ENCODE assay signal across 16 mouse cellular contexts in the genomic region with DNA sequence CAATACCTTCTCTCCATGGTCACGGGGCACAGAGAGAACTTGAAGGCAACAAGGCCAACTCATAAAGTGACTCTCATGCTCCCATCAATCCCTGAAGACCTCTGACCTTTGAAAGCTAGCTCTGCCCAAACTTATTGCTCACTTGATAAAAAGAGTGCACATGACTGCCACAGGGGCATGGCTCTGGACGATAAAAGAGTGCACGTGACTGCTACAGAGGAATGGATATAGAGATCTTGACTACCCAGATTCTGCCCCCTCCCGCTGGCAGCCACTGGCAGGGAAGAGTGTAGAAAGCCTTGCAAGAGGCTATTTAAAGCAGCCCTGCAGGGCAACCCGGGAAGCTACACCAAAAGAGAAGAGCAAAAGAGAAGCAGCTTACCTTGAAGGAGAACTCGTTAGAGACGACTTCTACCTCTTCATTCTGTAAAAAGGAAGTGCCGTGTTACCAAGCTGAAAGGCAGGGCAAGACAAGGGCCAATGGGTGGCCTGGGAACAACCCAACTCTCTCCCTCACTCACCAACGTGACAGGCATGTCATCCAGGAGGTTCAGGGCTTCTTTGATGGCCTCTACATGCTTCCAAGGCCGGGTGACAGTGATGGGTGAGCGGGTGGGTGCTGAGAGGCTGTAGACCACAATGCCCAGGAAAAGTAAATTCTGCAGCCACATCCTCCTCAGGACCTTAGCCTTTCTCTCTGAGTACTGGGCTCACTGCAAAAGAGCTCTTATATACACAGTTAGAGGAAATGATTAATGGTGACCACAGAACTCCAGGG. TPM values are rescaled to one million over a fixed set of nuclear protein-coding genes. Genes with fewer than 3 reads are reported as not detected.
DNase-seq lines count a peak whose midpoint lies in the region; ATAC-seq lines count a peak whose summit lies in the region.
"Had no signal": no experiment of that assay in that cellular context is flagged by ENCODE, and none has a peak within 500 bp of the region (broad histone marks: within the 10 kb centered on the region; RNA-seq: fewer than 3 reads in every experiment).

A gene (minus strand): TSS at position 728 of the 778 bp plus-strand sequence.

- H3K36me3 ChIP-seq in lung, embryonic 15.5 days: no peaks in the 10 kb centered on the region
- no peaks in the 10 kb centered on the region for H3K36me3 ChIP-seq in splenic B cell, adult 2 months (ENCODE audit: control insufficient read depth, insufficient read depth, low read length, poor library complexity, severe bottlenecking)
- H3K36me3 ChIP-seq: midbrain, embryonic 13.5 days; neural tube, embryonic 15.5 days had no signal

- no peaks in the 10 kb centered on the region for H3K27me3 ChIP-seq in lung, embryonic 15.5 days
- no peaks in the 10 kb centered on the region for H3K27me3 ChIP-seq in splenic B cell, adult 2 months (ENCODE audit: control insufficient read depth, insufficient read depth, low read length, poor library complexity, severe bottlenecking)
- H3K27me3 ChIP-seq: midbrain, embryonic 13.5 days; neural tube, embryonic 15.5 days had no signal

- peak within 1 kb of the TSS; percentile 80 for H3K27ac ChIP-seq in lung, embryonic 15.5 days
- H3K27ac ChIP-seq: midbrain, embryonic 13.5 days; neural tube, embryonic 15.5 days had no signal

- H3K9ac ChIP-seq in lung, embryonic 15.5 days: no peak within 1 kb of the TSS; the same call in 1 of the 2 replicates
- H3K9ac ChIP-seq: midbrain, embryonic 13.5 days; neural tube, embryonic 15.5 days had no signal

- peak; percentile 26 to 48 for DNase-seq in lung, adult 18-20 months
- no peak for DNase-seq in lung, postnatal 14 days
- DNase-seq in induced T-regulatory cell, adult 2 months (ENCODE audit: low read depth): peak; percentile 38
- DNase-seq in splenic B cell, adult 2 months (ENCODE audit: low read depth, low spot score): peak; percentile 6
- no peak for DNase-seq in embryo, embryonic 9.5 days (ENCODE audit: extremely low spot score)
- no peak for DNase-seq in thymus, postnatal 10 days (ENCODE audit: low spot score in 2 of 2)
- no peak for DNase-seq in right cerebral cortex, adult 2 months (ENCODE audit: low spot score in 2 of 2)
- DNase-seq: kidney, adult 9 months; right cerebral cortex, postnatal 14 days had no signal

- H3K4me2 ChIP-seq in lung, embryonic 15.5 days: peak within 1 kb of the TSS; percentile 22
- H3K4me2 ChIP-seq: midbrain, embryonic 13.5 days; neural tube, embryonic 15.5 days had no signal

- 27% methylated on average over 11 of the region's 11 CpGs for WGBS in lung, embryonic 15.5 days

- H3K4me3 ChIP-seq in lung, embryonic 15.5 days: no peak within 1 kb of the TSS
- H3K4me3 ChIP-seq: midbrain, embryonic 13.5 days; neural tube, embryonic 15.5 days had no signal

- H3K9me3 ChIP-seq in lung, embryonic 15.5 days: no peaks in the 10 kb centered on the region
- H3K9me3 ChIP-seq: midbrain, embryonic 13.5 days; neural tube, embryonic 15.5 days had no signal

- no peak for ATAC-seq in lung, embryonic 15.5 days (ENCODE audit: borderline replicate concordance, extremely low read depth, low FRiP score, low TSS enrichment)
- ATAC-seq: midbrain, embryonic 13.5 days had no signal

- peaks cover 41% of the 10 kb centered on the region; the same call in 1 of the 2 replicates for H3K4me1 ChIP-seq in lung, embryonic 15.5 days
- H3K4me1 ChIP-seq: midbrain, embryonic 13.5 days; neural tube, embryonic 15.5 days had no signal

RNA-seq across cellular contexts. Expression of the gene that starts here (rescaled TPM):
- polyA plus RNA-seq in lung, embryonic 15.5 days (2015; fragmentation: Nextera tagmentation; extraction: Ambion mirVana): 0.55 and 0.70 TPM in 2 replicates
- polyA plus RNA-seq: cortical plate, adult 2 months; heart, embryonic 14.5 days; limb, embryonic 11.5 days; midbrain, embryonic 13.5 days; neural tube, embryonic 15.5 days; testis, adult 2 months had no signal

Comparison
In these comparisons a context has a peak if more than half of its experiments do, and no peak if none do; other contexts are left out.
1. DNase-seq: peak in lung, adult 18-20 months (2 of 2), induced T-regulatory cell, adult 2 months (single experiment) and splenic B cell, adult 2 months (single experiment); none in lung, postnatal 14 days (single experiment), embryo, embryonic 9.5 days (single experiment), thymus, postnatal 10 days (0 of 2) and right cerebral cortex, adult 2 months (0 of 2).